Mouse (Mus musculus) Patski (cell line): Measurements from ENCODE around the gene Cers6. TPM values are rescaled to one million over a fixed set of nuclear protein-coding genes. Genes with fewer than 3 reads are reported as not detected.
A peak's percentile ranks its signal among the peaks of the same experiment; 100 is the strongest.

Source experiments
- ATAC-seq: fragments of 100-300 bp; one replicate; pipeline ENCODE4 v1.8.0; 2021
- CTCF ChIA-PET: fragments of 350-600 bp; sonication (Branson Sonifier 250); formaldehyde crosslinking; loops from one replicate; lab custom pipeline; 2022; ENCODE audit warnings: inconsistent platforms; lab: Charles Lee
- POLR2A ChIA-PET: fragments of 350-600 bp; sonication (Branson Sonifier 250); formaldehyde crosslinking; loops from one replicate; lab custom pipeline; 2022; ENCODE audit warnings: antibody characterized with exemption, inconsistent platforms; lab: Charles Lee
- DNase-seq: peaks from one replicate; pipeline ENCODE4 v3.0.0-alpha.2; 2011; ENCODE audit warnings: low read depth, low spot score
- H3K27me3 ChIP-seq: fragments of 371-371 bp; one replicate; pipeline ENCODE4 v1.5.1; 2021
- CTCF ChIP-seq: fragments of 100-300 bp; IDR thresholded peaks from one replicate; pipeline ENCODE4 v1.5.1; 2021
- in situ Hi-C: fragments of 300-500 bp; cut with MboI; formaldehyde crosslinking; loops from 3 replicates; pipeline ENCODE4 v1.11.1; 2018; ENCODE audit warnings: low pct_unique_long_range_greater_than_20kb, mixed read lengths
- polyA plus RNA-seq: library from polyadenylated mRNA; unstranded; gene quantifications from one replicate; pipeline ENCODE4 v1.2.3, GENCODE M21; 2021

Cers6 gene
- polyA plus RNA-seq, 1 experiment from 2014 or later, result 24.8 TPM

DNA sequence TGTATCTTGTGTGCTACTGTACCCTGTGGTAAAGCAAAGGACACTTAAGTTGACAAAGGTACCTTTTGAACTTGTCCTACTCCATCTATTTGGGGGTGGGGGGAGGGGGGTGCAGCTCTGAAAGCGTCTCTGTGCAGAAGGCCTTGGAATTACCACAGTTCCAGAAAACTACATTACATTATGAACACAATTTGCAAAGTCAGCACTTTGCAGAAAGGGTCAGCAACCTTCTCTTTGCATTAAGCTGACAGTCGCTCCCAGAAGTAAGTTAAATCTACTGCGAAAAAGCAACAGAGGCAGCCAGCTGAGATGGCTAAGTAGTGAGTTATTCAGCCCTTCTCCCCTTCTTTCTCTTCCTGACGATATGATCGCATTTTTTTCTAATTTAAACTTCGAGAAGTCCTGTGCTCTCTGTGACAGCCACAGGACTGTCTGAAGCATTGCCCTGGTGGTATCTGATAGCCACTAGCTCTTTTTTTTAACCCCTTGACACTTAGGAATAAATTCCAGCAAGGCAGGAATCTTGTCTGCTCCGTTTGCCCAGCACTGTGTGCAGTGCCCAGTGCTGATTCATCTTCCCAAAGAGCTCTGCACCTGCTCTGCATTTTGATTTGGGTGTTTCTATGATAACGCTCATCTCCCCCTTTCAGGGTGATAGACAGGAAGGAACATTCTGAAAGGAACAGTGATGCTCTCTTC is 221.4 kb downstream of the Cers6 start:
- ChIA-PET POLR2A (no interaction called here), CTCF (no interaction called here)
- ATAC-seq (no peak), DNase-seq (no peak)
- in situ Hi-C loops, result no loop called here
- no peaks in the 10 kb centered on the region for H3K27me3 ChIP-seq
- no peak for TF ChIP-seq CTCF

DNA sequence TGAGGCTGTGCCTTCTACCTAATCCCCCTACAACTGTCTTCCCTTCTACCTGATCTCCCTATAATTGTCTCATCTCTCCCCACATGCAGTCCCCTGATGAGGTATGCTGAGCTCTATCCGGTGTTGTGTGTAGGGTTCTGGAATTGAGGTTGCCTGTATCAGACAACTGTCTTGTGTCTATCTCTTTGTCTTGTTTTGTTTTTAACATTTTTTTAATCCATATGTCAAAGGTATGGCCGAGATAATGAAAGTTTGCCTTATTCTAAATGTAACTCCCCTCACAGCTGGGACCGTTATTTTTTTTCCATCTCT is 221.9 kb downstream of the Cers6 start:
- ATAC-seq, result no peak
- POLR2A ChIA-PET, result no interaction called here

DNA sequence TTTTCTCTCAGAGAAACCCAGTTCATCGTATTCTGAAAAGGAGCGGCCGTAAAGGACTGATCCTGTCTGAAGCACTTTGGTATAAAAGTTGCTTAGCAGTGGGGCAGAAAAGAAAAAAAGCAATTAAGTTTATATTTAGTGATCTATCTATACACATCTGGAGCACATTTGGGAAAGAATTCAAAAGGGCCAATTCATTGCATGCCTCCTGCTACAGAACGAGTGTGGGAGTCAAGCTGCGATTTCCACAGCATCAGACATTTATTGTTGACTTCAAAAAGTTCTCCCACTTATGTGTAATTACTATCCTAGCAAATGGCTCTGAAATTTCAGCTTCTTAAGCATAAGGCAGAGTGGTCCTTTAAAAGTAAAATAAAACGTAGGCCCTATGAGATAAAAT is 223.2 kb downstream of the Cers6 start:
- POLR2A ChIA-PET, result no interaction called here
- TF ChIP-seq CTCF, result no peak
- CTCF ChIA-PET, result no interaction called here
- ATAC-seq (no peak), DNase-seq (no peak)
- no peaks in the 10 kb centered on the region for H3K27me3 ChIP-seq
- in situ Hi-C loops, result no loop called here

More for the DNA sequence above, 221.9 kb downstream of the Cers6 start:
- no peak for DNase-seq
- TF ChIP-seq CTCF, result no peak
- H3K27me3 ChIP-seq, result no peaks in the 10 kb centered on the region
- in situ Hi-C loops, result no loop called here
- CTCF ChIA-PET, result no interaction called here

DNA sequence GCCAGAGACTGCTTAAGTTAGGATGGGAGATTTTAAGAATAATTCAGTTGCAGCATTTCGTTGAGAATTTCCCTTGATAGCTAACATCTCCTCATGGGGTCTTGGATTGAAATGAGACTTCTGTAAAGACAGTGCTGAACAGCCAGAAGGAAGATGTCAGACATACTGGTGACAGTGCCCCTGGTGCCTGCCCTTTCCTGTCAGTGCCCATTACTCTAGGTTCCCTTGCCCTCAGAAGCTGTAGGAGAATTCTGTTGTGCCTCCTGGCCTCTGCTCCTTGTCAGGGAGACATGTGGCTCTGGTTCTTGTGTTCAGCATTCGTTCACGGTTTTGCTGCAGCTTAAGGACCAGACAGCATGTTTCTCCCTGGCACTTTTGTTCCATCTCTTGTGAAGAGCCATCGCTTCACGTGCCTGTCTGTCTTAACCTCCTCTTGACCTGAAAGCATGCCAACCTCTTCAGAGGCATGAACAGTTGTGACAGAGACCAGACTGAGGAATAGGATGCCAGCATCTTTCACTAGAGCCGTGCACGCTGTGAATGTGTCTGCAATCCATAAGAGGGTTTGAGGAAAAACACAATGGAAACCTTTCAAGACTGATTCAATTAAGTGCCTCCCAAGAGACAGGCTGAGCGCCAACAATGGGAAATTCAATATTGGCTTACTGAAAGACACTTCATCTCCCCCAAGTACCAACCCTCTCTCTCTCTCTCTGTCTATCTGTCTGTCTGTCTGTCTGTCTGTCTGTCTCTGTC is 225.4 kb downstream of the Cers6 start:
- no peaks in the 10 kb centered on the region for H3K27me3 ChIP-seq
- TF ChIP-seq CTCF, result no peak
- ATAC-seq, result no peak
- no peak for DNase-seq
- CTCF ChIA-PET, result no interaction called here
- in situ Hi-C loops, result no loop called here
- POLR2A ChIA-PET, result no interaction called here

GRCm38 (mm10) chr2:69095836-69096235 is 234.6 kb downstream of the Cers6 start:
- ATAC-seq (no peak), DNase-seq (no peak)
- ChIA-PET POLR2A (no interaction called here), CTCF (interaction anchor here (1.1 to 1.4 kb wide), 2 partner anchors 25 to 27 kb away, joined by 3 to 4 read pairs; no protein-coding TSS in a partner anchor)
- in situ Hi-C loops, result no loop called here
- no peaks in the 10 kb centered on the region for H3K27me3 ChIP-seq
- no peak for TF ChIP-seq CTCF

DNA sequence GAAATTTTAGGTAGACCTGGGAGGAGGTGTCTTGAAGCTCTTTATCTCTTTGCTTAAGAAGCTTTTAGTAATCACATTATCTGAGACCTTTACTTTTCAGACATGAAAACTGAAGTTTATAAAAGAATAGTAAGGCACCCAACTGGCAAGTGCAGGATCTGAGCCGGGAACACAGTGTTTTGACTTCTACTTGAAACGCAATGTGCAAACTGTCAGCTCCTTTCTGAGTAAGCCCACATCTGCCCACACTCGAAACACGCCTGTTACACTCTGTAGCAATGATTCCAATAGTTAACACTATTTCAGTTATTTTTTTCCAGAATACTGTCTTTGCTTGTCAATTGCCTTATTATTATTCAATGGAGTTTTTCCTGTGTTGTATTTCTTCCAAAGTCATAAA is 235.6 kb downstream of the Cers6 start:
- in situ Hi-C loops, result no loop called here
- DNase-seq, result no peak
- no peaks in the 10 kb centered on the region for H3K27me3 ChIP-seq
- POLR2A ChIA-PET, result no interaction called here
- no peak for TF ChIP-seq CTCF
- CTCF ChIA-PET, result interaction anchor here (1.1 to 1.4 kb wide), 2 partner anchors 26 to 28 kb away, joined by 3 to 4 read pairs; no protein-coding TSS in a partner anchor
- no peak for ATAC-seq

- TF ChIP-seq CTCF, result no peak
- no peak for DNase-seq
- no peak for ATAC-seq
- CTCF ChIA-PET, result no interaction called here
- no peaks in the 10 kb centered on the region for H3K27me3 ChIP-seq
- POLR2A ChIA-PET, result no interaction called here
- in situ Hi-C loops, result no loop called here
These were observed 236.3 kb downstream of the Cers6 start for GRCm38 (mm10) chr2:69097526-69097925.

DNA sequence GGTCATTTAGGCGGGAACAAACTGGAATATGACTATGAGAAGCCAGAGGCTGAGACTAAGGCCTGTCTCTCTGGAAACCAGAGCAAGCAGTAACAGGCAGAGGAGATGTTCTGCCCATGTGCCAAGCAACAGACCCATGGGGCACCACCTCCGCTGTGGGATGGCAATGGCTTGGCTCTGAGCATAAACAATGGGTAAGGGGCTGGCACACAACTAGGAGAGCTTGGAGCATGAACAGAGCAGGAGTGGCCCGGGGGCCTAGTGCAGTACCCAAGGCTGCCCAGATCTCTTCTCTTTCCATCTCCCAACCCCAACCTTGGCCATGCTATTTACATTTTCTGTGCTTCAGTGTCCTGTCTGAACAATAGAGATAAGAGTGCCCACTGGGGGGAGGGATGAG is 237.5 kb downstream of the Cers6 start:
- no peak for TF ChIP-seq CTCF
- no peak for DNase-seq
- H3K27me3 ChIP-seq, result no peaks in the 10 kb centered on the region
- CTCF ChIA-PET, result no interaction called here
- no peak for ATAC-seq
- in situ Hi-C loops, result no loop called here
- POLR2A ChIA-PET, result no interaction called here

DNA sequence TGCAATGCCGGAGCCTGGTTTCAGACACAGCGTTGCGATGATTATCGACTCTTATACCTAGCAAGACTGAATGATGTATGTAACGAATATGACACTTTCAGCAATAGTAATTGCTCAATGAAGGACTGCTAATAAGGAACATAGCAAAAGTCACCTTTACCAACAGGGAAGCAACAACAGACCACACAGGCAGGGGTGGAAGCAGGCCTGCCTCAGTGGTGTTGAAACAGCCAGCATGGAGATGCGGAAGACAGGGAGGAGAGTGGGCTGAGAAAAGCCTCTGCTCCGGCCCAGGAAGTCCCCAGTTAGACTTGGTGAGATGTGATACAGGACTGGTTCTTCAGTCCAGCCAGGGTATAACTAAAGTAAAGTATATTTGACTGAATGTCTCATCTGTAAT is 237.9 kb downstream of the Cers6 start:
- ChIA-PET POLR2A (no interaction called here), CTCF (no interaction called here)
- ATAC-seq (no peak), DNase-seq (no peak)
- H3K27me3 ChIP-seq, result no peaks in the 10 kb centered on the region
- in situ Hi-C loops, result no loop called here
- no peak for TF ChIP-seq CTCF

DNA sequence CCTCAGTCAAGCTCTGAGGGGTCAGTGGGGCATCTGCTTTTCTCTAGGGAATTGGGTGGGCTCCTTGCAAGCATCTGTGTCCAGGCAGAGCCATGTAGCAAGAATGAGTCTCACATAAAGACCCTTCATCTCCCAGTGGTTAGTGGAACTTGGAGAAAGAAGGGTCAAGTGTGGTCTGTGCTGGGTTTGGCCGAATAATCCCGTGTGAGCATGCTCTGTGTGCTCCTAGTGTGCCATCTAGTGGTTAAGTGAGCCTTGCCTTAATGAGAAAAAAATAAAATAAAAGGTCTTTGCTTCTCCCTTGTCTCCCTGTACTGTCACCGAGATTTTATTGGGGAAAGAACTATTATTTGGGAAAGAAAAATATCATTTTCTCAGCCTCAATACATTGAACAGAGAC is 239.5 kb downstream of the Cers6 start:
- POLR2A ChIA-PET, result no interaction called here
- TF ChIP-seq CTCF, result peak; percentile 84
- DNase-seq (no peak), ATAC-seq (no peak)
- in situ Hi-C loops, result loop anchor here (25.0 kb wide), 2 partner anchors 337 to 538 kb away; no protein-coding TSS in a partner anchor
- H3K27me3 ChIP-seq, result no peaks in the 10 kb centered on the region
- CTCF ChIA-PET, result interaction anchor here (0.6 to 1.4 kb wide), 2 partner anchors 38 to 344 kb away, joined by 3 read pairs; no protein-coding TSS in a partner anchor

- POLR2A ChIA-PET, result no interaction called here
- DNase-seq (no peak), ATAC-seq (no peak)
- H3K27me3 ChIP-seq, result no peaks in the 10 kb centered on the region
- in situ Hi-C loops, result loop anchor here (25.0 kb wide), 2 partner anchors 334 to 541 kb away; no protein-coding TSS in a partner anchor
- TF ChIP-seq CTCF, result no peak
- CTCF ChIA-PET, result no interaction called here
These were observed 242.3 kb downstream of the Cers6 start for GRCm38 (mm10) chr2:69103526-69103925.
